Mouse (Mus musculus) adrenal gland, adult (tissue): Measurements from ENCODE around the gene Poln.

Source experiments
- DNase-seq, 2 experiments: peaks; one replicate each; pipeline ENCODE4 v3.0.0; 2022 to 2023; ENCODE audit warnings: low spot score in 1 of 2; ENCODE audit not compliant: inconsistent age in 2 of 2

Poln gene

DNA sequence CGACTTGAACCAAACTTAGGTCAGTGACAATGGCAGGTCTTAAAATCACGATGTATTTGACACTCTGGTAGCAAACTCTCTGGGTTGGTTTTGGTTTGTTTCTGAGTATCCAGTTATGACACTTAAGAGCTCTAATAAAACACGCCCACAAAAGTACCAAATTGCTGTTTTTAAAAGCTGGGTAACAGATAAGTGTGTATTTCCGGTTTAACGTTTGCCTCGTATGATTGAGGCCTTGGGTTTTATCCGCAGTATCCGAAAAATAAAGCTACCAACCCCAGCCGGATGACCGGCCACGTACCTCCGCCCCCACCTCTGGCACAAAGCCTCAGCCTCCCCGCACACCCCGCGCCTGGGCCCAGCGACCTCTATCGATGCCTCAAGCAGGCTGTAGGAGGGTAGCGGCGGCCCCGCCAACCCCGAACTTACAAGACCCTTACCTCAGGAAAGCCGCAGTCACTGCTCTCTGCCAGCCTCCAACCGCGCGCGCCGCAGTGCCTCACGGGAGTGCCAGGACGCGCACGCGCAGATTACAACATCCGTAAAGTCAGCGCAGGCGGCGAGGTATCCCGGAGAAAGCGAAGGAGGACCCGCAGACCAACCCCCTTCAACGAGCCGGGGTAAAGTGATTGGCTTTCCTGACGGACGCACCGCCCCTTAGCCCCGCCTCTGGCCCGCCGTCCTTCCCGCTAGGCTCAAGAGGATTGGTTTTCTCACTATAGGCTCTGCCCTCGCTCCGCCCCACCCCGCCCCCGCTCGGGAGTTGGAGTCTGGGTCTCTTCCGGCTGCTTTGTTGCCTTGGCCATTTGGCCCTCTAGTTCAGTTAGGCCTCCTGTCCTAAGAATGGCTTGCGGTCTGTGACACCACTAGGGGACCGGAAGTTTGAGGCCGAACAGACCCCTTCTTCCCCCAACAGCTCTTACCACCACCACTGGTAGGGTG lies at the start of gene Poln, which contains the start of gene Haus3:
Poln (minus strand) TSS at position 499 of the 942 bp plus-strand sequence.
Haus3 (minus strand) TSS at position 578 of the 942 bp plus-strand sequence.
- DNase-seq = peak; percentile 99

DNA sequence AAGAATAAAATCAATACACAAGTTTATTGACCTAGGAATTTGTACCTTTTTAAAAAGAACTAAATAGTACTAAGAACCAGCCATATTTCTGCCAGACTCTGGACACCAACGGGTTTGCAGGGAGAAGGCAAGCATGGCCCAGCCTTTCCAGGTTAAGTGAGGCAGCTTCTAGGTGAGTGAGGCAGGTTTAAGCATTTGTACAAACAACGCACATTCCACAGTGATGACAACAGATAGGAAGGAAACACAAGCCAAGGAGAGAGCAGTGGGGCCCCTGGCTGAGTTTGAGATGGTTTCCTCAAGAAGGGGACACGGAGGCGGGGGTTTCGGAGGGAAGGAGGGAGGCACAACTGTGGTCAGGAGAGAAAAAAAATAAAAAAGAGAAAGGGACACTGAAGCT lies 49.4 kb upstream of the Poln start:
- no peak for DNase-seq

DNA sequence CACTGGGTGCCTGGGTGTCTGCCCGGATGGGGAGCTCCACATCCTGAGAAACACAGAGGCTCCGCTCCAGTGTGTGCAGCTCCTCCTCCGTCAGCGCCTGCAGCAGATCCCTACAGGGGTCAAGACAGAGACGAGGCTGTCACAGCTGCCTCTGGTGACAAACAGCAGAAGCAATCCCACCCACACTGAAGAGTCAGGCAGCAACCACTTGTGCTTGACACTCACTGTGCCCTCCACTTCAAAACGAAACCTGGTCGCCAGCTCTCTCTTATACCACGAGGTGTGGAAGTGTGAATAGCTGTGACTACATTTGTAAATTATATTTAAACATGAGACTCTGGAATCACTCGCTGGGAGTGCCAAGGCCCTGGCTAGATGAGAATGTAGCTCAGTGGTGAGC lies 48.5 kb upstream of the Poln start:
- no peak for DNase-seq

DNA sequence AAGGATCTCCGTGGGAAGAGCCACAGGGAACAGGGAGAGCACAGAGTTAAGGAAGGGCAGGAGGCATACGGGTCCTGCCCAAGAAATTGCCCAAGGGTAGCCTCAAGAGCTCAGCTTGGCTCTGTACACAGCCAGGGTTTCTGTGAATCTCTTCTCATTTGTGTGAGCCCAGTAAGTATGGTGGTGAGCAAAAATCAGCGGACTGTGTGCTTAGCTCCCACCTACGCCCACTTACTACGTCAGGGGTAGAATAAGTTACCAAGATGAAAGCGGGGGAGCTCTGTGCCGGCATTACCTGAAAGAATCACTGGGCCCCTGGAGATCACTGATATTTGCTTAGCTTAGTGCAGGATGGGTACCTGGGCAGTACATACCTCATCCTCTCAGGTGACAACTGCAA lies 46.8 kb upstream of the Poln start:
- no peak for DNase-seq

DNA sequence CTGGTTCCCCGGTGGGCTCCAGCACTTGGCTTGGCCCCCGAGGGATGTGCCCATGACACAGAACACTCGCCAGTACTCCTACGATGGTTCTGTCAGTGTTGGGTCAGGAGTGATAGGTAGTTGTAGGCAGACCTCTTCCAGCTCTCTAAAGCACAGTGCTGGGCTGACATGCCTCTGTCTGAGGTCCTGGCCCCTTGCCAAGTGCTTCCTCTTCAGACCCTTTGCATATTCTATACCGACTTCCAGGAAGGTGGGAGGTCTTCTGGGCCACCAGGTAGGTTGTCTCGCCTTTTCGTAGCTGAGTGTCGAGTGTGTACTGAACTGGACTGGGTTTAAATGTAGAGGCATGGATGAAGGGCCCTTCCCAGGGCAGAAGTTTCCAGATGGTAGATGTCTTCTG lies 44.4 kb upstream of the Poln start:
- DNase-seq = no peak

DNA sequence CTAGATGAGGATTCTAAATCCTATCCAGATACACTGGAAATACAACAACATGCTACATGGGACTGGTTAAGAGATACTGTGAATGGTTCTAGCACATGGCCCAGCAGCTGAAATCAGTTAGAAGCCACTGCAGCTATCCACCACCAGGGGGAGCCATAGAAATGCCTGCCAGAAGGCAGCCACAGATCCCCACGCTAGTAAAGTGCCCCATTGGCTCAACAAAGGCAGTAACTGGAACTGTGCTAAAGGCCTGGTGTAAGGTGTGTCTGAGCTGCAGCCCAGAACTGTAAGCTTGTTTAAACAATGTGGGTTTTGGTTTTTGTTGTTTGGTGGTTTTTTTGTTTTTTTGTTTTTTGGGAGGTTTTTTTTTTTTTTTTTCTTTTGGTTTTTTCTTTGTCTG lies 41.0 kb upstream of the Poln start:
- peak; percentile 74 to 90 for DNase-seq

DNA sequence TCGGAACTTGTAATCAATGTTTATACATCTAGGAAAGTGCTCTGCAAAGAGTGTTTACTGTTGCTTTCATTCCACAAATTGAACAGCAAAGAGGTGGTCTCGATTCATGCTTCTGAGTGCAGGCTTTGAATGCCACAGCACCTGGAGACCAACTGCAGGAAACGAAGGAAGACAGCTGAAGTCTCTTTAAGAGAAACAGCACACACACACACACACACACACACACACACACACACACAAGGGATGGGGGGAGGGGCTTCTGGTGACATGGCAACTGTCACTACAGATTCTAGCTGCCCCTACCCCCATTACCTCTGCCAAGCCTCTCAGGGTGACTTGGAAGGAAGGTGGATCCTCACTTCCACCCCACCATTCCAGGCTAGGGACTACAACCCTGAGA lies 38.3 kb upstream of the Poln start:
- DNase-seq = no peak

DNA sequence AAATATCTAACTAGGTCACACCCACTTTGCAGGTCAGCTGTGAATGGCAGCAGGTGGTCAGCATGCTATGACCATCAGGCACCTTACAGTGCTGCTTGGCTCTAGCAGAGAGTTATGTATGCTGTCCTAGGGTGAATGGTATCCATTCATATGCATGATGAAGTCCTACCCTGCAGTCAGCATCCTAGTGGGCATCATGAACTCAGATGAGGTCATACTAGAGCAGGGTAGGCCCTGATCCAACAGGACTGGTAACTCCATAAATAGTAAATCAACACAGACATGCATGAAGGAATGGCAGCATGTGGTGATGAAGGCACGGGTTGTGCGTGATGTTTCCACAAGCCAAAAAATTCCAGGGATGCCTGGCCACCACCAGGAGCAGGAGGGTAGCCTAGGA lies 36.5 kb upstream of the Poln start:
- DNase-seq = no peak

DNA sequence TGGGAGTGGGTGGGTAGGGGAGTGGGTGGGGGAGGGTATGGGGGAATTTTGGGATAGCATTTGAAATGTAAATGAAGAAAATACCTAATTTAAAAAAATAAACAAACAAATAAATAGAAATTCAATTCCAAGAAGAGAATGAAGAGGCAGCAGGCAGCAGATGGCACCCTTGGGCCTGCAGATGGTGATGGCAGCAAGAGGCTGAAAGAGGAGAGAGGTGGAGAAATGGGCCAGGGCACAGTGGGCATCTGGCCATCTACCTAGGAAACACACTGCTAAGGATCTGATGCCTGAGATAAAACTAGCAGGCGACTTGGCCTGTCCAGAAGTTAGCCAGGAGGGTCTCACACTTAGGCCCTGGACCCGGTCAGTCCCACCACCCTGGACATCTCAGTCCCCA lies 35.7 kb upstream of the Poln start:
- no peak for DNase-seq

DNA sequence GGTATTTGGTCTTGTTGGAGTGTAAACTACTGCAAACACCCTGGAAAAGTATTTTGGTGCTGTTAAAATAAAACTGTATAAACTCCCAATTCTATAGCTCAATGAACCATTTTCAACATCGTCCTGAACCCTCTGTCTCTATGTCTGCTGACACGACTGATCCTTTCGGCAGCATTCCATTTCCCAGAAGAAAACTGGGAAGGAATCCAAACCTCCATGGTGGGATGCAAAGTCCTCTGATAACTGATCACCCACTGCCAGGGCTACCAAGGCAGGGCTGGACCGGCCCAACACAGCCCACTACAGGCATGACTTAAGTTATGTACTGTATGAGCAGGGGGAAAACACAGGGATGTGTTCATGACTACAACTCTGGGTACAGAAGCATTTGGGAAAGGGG lies 32.8 kb upstream of the Poln start:
- no peak for DNase-seq

DNA sequence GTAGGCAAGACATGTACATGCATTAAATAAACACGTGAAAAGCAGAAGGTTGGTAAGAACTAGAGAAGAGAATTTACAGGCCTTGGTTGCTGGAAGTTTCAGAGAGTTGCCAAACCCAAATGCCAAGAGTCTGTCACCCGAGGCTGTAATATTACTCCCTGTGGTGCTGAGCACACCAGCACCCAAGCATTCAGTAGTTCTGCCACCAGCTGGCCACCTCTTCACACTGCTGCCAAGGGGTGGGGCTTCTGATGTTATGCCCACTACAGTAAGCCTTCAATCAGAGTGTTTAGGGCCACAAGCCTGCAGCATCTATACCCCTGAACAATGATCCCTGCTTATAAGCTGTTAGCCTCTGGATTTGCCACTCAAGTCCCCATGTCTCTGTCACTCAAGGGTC lies 32.1 kb upstream of the Poln start:
- DNase-seq = peak in 1 of 2 experiments; percentile 73

DNA sequence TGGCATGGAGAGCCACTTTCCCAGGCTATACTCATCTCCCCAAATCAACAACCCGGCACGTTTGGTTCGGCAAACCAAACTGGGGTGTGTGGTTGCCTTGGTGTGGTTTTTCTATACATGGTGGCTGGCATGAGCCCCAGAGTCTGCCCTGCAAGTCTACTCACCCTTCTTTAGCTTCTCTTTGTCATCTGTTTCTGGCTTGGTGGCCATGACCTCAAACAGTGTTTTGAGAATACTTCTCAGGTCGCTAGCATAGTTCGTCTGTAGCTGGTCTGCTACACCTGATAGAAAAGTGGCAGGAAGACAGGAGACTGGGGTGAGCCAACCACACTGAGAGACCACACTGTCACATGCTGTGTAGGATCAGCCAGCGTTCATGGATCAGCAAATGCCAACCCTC lies 29.4 kb upstream of the Poln start:
- DNase-seq = no peak

DNA sequence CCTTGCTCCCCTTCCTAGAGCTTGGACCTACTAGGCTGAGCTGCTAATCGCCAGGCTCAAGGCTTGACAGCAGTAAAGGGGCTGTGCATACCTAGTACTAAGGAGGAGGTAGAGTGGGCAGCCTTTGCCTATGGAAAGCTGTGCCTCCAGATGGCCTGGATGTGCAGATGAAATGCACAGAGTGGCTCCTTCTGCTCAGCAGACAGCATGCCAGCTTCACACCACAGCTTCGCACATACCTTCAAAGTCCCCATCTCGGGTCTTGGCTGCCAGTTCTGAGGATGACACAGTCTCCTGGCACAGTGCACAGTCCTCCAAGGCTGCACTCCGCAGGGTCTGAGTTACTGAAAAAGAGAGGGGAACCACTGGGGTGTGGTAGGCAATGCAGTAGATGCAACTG lies 28.0 kb upstream of the Poln start:
- no peak for DNase-seq

DNA sequence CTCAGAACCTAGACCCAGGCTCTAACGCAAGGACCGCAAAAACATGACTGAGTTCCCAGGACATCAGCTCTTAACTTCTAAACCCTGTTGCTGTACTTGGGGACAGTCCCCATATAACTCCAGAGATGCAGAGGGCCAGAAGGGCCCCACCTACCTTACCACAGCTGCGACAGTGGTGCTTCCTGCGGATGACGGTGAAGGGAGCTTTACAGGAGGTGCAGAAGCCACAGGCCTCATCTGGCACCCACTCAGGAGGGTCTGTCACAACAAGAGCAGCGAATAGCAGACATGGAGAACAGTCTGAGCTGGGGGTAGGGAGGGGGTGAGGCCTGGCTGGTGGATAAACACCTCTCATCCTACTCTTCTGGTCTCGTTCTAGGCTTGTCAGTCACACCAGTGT lies 27.2 kb upstream of the Poln start:
- DNase-seq = no peak

DNA sequence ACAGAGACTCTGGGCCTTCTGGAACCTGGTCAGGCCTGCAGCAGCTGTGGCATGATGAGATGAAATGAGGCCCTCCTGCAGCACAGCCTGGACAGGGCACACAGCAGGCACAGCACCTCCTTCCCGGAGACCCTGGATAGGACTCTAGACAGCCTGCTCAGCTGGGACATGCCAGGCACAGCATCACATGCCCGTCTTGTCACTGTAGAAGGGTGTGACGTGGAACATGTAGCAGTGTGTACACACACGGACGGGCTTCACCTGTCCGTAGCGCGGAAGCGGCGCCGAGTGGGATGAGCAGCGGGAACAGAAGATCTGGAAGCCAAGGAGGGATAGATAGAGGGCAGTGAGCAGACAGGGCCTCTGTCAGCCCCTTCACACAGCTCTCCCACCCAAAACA lies 26.5 kb upstream of the Poln start:
- DNase-seq = no peak

DNA sequence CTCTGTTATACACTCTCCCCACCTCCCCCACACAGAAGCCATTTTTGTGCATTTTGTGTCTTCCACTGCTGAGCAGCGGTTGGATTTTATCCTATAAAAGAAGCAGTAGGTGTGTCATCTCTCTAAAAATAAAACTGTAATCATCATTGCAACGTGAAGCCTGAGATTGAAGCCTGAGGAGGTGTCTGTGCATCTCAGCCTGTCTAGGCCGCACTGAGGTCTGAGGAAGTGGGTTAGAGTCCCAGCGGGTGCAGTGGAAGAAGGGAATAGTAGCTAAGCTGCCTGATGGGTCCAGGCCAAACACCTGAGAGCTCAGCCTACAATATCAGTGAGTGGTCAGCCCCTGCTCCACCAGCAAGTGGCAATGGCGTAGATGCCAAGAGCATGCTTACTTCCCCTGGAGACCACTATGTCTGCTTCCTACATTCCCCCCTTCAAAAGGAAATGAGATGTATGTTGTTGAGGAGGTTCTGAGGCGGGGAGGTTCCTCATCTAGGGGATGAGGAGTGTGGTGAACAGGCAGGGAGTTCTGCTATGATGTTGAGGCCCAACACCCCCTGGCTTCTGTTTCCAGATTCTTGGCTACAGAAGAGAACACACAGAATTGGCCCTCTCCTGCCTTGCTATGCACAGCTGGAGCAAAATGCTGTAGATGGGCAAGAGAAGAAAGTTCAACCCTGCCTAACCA lies 25.9 kb upstream of the Poln start:
- no peak for DNase-seq

DNA sequence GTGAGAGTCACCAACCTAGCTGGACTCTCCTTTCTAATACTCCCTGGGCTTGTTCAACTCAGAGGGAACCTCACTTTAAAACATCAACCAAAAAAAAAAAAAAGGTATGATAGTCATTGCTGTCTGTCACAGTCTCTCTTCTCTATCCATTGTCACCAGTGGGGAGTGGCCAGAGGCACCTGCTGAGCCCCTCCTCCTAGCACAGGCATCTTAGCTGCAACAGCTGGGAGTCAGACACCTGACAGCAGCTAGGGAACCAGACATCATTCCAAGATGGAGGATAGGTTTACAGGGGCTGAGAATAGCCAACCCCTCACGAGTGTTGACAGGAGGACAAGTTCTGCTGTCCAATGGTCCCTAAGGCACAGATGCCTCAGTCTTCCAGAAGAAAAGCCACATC lies 25.2 kb upstream of the Poln start:
- no peak for DNase-seq

DNA sequence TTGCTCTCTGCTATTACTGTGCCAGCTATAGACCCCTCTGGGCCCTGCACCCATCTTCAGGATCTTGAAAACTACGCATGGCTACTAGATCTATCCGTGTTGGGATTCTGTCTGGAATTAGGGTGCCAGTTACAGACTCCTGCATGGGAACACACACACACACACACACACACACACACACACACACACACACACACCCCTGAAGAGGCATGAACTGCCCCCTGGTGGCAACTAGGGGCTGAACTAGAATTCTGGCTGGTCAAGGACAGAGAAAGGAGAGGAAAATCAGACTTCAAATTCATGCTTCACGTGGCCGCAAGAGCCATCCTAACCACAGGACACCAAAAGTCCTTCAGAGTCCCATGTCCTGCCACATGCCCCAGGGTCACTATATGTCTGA lies 22.6 kb upstream of the Poln start:
- peak in 1 of 2 experiments; percentile 65 for DNase-seq

DNA sequence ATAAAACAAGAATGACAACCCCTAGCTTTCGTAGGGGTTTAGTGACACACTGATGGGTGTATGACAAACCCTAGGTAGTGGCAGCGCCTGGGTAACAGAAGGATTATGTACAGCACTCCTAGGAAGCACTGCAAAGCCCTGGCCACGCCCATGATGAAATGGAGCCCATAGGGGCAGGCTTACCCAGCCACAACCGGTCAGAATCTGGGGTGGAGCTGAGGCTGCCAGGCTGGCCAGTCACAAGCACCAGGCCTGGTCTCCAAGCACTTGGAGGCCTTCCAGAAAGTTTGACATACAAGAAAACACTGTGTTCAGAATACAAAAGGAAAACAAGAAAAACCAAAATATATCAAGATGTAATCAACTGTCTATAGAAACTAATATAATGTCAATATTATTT lies 21.8 kb upstream of the Poln start:
- peak; percentile 65 to 78 for DNase-seq

DNA sequence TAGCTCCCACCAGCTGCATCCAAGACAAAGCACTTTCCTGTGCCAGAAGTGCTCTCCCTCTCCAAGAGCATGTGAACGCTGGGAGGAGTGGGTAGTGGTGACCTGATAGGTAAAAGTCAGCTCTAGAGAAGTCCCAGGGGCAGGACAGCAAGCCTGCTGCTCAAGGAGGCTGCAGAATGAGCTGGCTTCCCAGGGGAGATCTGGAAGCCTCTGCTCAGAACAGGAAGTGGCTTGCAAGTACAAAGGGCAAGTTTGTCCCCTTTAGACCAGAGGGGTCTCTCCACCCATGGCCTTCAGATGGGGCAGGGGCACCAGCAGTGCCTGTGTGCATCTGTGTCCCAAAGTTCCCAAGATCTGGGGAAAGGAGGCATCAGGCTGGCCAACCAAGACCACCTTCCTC lies 20.3 kb upstream of the Poln start:
- no peak for DNase-seq

DNA sequence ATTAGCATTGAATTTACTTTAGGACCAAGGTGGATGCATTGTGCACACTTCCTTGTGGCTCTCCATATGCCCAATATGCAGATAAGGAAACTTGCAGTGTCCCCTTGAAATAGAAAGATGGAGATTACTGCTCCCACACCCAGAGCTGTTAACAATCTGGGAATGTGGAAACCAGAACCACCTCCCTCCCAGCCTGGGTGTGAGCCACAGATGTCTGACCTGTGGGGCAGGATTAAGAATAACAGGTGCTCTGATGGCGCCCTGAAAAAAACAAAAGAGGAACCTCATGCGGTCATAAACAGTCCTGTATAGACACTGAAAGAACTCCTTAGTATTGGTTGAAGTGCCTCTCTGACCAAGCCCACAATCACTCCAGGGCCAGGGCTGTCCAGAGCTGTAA lies 19.6 kb upstream of the Poln start:
- DNase-seq = no peak

DNA sequence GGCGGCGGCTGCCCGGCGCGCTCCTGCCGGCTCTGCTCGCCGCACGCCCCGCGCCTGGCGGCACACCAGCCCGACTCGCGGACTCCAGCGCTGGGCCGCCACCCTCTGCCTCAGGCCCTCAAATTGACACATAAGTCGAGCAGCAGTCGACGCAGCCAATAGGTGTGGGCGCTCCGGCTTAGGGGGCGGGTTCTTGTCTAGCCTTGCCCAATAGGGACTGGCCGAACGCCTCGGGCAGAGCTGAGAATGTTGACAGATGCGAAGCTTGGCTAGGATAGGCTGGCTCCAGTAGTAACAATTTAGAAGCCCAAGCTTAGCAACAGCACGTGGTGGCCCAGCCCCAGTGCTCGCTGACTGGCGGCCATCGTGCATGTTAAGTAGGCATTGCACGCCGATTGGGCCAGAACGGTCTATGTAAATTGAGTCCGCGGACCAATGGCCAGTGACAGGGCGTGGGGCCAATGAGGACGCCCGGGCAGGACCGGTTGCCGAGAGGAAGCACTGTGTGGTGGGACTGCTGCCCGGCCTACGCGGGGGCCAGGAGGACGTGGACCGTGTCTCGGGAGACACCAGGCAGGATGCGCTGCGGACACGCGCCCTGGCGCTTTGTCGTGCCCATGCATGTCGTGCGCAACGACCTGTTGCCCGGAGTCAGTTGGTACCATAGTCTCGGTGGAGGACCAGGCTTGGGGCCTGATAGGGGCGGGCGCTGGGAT lies 18.5 kb upstream of the Poln start, which contains the start of gene Mxd4:
Mxd4 (minus strand) TSS at position 120 of the 716 bp plus-strand sequence.
- DNase-seq = peak; percentile 99 to 100
